Mouse (Mus musculus) CH12.LX (cell line): ENCODE measurements at regions not wholly inside any gene's neighbourhood (a gene's known extent, or its start where the extent isn't known, plus 50 kb on each side); places are given as distances from the start of the nearest gene placed in this dataset.

ENCODE experiments used
- DNase-seq: peaks from one replicate; pipeline ENCODE4 v3.0.0-alpha.2; 2013; ENCODE audit errors: extremely low read depth
- H3K27ac ChIP-seq: 2 replicates; pipeline ENCODE4 v1.5.1; 2012; ENCODE audit warnings: low read depth, mild to moderate bottlenecking, control low read depth, moderate library complexity; ENCODE audit not compliant: insufficient read depth
- H3K27me3 ChIP-seq: replicated peaks from 2 replicates; pipeline ENCODE3; 2012; ENCODE audit warnings: inconsistent platforms
- H3K36me3 ChIP-seq, 2 experiments: replicated peaks in 1 of 2; 2 replicates each; pipeline versions ENCODE3 to v1.6.1; 2012; ENCODE audit warnings: inconsistent platforms in 1 of 2, low read length in 1 of 2, mild to moderate bottlenecking in 1 of 2, mixed read lengths in 1 of 2, moderate library complexity in 1 of 2; ENCODE audit not compliant: control insufficient read depth in 1 of 2, insufficient read depth in 1 of 2
- H3K4me1 ChIP-seq, 2 experiments: 2 replicates each; pipeline ENCODE4 v1.6.1; 2012; ENCODE audit warnings: inconsistent platforms in 1 of 2, moderate library complexity in 1 of 2; ENCODE audit not compliant: insufficient read depth in 2 of 2, control insufficient read depth in 1 of 2
- H3K4me2 ChIP-seq: 2 replicates; pipeline ENCODE4 v1.6.1; 2012; ENCODE audit warnings: low read depth, mild to moderate bottlenecking, control low read depth; ENCODE audit not compliant: poor library complexity, insufficient read depth, severe bottlenecking
- H3K4me3 ChIP-seq, 3 experiments: fragments of 150-350 bp in 1 of 3; sonication (generic) in 1 of 3; replicated peaks in 1 of 3; 2 replicates each; pipeline versions ENCODE3 to v1.5.1; 2011 to 2012; ENCODE audit warnings: low read depth in 2 of 3, low read length in 2 of 3, mild to moderate bottlenecking in 2 of 3, moderate library complexity in 2 of 3, control low read depth in 1 of 3, improper control_type of control experiment in 1 of 3, inconsistent platforms in 1 of 3, mixed read lengths in 1 of 3; ENCODE audit not compliant: poor library complexity in 1 of 3
- H3K79me2 ChIP-seq: replicated peaks from 2 replicates; pipeline ENCODE4 v1.6.1; 2012; ENCODE audit warnings: mild to moderate bottlenecking, moderate library complexity; ENCODE audit not compliant: control insufficient read depth, poor library complexity, insufficient read depth, severe bottlenecking; ENCODE audit errors: extremely low read depth
- H3K9ac ChIP-seq: 2 replicates; pipeline ENCODE4 v1.6.1; 2012; ENCODE audit warnings: low read depth, mild to moderate bottlenecking, control low read depth, moderate library complexity; ENCODE audit not compliant: insufficient read depth
- H3K9me3 ChIP-seq: replicated peaks from 2 replicates; pipeline ENCODE3; 2012; ENCODE audit warnings: low read length, inconsistent platforms, mixed read lengths
- BHLHE40 ChIP-seq: IDR thresholded peaks from 2 replicates; pipeline ENCODE4 v1.6.1; 2011; ENCODE audit warnings: mild to moderate bottlenecking, low read depth, low read length, improper control_type of control experiment
- CHD1 ChIP-seq: IDR thresholded peaks from 2 replicates; pipeline ENCODE4 v1.6.1; 2012; ENCODE audit warnings: low read depth, low read length, improper control_type of control experiment, inconsistent platforms
- CHD2 ChIP-seq: IDR thresholded peaks from 2 replicates; pipeline ENCODE4 v1.6.1; 2011; ENCODE audit warnings: low read length, improper control_type of control experiment
- E2F4 ChIP-seq: IDR thresholded peaks from 2 replicates; pipeline ENCODE4 v1.6.1; 2011; ENCODE audit warnings: low read depth, low read length, improper control_type of control experiment; ENCODE audit not compliant: insufficient replicate concordance
- ELF1 ChIP-seq: IDR thresholded peaks from 2 replicates; pipeline ENCODE4 v1.6.1; 2014; ENCODE audit warnings: low read depth, mild to moderate bottlenecking, inconsistent platforms, low read length, improper control_type of control experiment
- GABPA ChIP-seq: IDR thresholded peaks from 2 replicates; pipeline ENCODE4 v1.6.1; 2012; ENCODE audit warnings: low read depth, low read length, improper control_type of control experiment, inconsistent platforms; ENCODE audit not compliant: insufficient replicate concordance
- HCFC1 ChIP-seq: IDR thresholded peaks from 2 replicates; pipeline ENCODE4 v1.6.1; 2012; ENCODE audit warnings: low read depth, mild to moderate bottlenecking, inconsistent platforms, low read length, improper control_type of control experiment
- JUN ChIP-seq: IDR thresholded peaks from 2 replicates; pipeline ENCODE4 v1.6.1; 2011; ENCODE audit warnings: low read depth, mild to moderate bottlenecking, low read length, improper control_type of control experiment, moderate library complexity; ENCODE audit not compliant: insufficient read depth
- KAT2A ChIP-seq: IDR thresholded peaks from 2 replicates; pipeline ENCODE4 v1.6.1; 2012; ENCODE audit warnings: low read length, improper control_type of control experiment, inconsistent platforms; ENCODE audit not compliant: insufficient replicate concordance
- MAFK ChIP-seq: IDR thresholded peaks from 2 replicates; pipeline ENCODE4 v1.6.1; 2011; ENCODE audit warnings: low read length, improper control_type of control experiment; ENCODE audit not compliant: insufficient replicate concordance
- MAZ ChIP-seq: IDR thresholded peaks from 2 replicates; pipeline ENCODE4 v1.6.1; 2012; ENCODE audit warnings: low read depth, mild to moderate bottlenecking, inconsistent platforms, low read length, improper control_type of control experiment, moderate library complexity
- MEF2A ChIP-seq: IDR thresholded peaks from 2 replicates; pipeline ENCODE4 v1.6.1; 2014; ENCODE audit warnings: low read depth, mild to moderate bottlenecking, inconsistent platforms, low read length, improper control_type of control experiment, borderline replicate concordance
- MYC ChIP-seq: IDR thresholded peaks from 2 replicates; pipeline ENCODE4 v1.6.1; 2011; ENCODE audit warnings: low read depth, mild to moderate bottlenecking, improper control_type of control experiment, low read length
- NRF1 ChIP-seq: IDR thresholded peaks from 2 replicates; pipeline ENCODE4 v1.6.1; 2014; ENCODE audit warnings: low read depth, mild to moderate bottlenecking, inconsistent platforms, low read length, improper control_type of control experiment, moderate library complexity
- POLR2A ChIP-seq: IDR thresholded peaks from 2 replicates; pipeline ENCODE4 v1.6.1; 2011; ENCODE audit warnings: low read depth, mild to moderate bottlenecking, improper control_type of control experiment, low read length
- POLR2AphosphoS2 ChIP-seq: IDR thresholded peaks from 2 replicates; pipeline ENCODE4 v1.6.1; 2011; ENCODE audit warnings: low read depth, low read length, improper control_type of control experiment
- SMC3 ChIP-seq: IDR thresholded peaks from 2 replicates; pipeline ENCODE4 v1.6.1; 2011; ENCODE audit warnings: low read depth, low read length, improper control_type of control experiment
- TBP ChIP-seq: conservative IDR thresholded peaks from 2 replicates; pipeline ENCODE4 v1.6.1; 2011; ENCODE audit warnings: low read depth, low read length, improper control_type of control experiment
- TCF12 ChIP-seq: IDR thresholded peaks from 2 replicates; pipeline ENCODE4 v1.6.1; 2014; ENCODE audit warnings: low read depth, mild to moderate bottlenecking, inconsistent platforms, low read length, improper control_type of control experiment
- USF1 ChIP-seq: IDR thresholded peaks from 2 replicates; pipeline ENCODE4 v1.6.1; 2014; ENCODE audit warnings: low read depth, mild to moderate bottlenecking, inconsistent platforms, low read length, improper control_type of control experiment
- ZC3H11A ChIP-seq: IDR thresholded peaks from 2 replicates; pipeline ENCODE4 v1.6.1; 2012; ENCODE audit warnings: low read depth, mild to moderate bottlenecking, inconsistent platforms, low read length, improper control_type of control experiment
- ZNF384 ChIP-seq: IDR thresholded peaks from 2 replicates; pipeline ENCODE4 v1.6.1; 2012; ENCODE audit warnings: low read depth, low read length, improper control_type of control experiment, inconsistent platforms
- dilution Hi-C: fragments of 300-500 bp; cut with MboI; formaldehyde crosslinking; loops from 2 replicates; pipeline ENCODE4 v1.14.3; 2020; ENCODE audit warnings: low sequenced_read_pairs; ENCODE audit not compliant: extremely low pct_unique_long_range_greater_than_20kb, extremely low pct_ligation_motif_present
- in situ Hi-C: fragments of 300-500 bp; cut with MboI; formaldehyde crosslinking; loops from 3 replicates; pipeline ENCODE4 v1.14.3; 2019; ENCODE audit warnings: low sequenced_read_pairs, low pct_ligation_motif_present, low pct_unique_long_range_greater_than_20kb, mixed read lengths

GRCm38 (mm10) chr1:168783851-168784250, 351.8 kb upstream of the Pbx1 start:
- Histone ChIP-seq H3K4me2 (no peak overlapping the region), H3K4me1 (no peaks in the 10 kb centered on the region), H3K9me3 (peaks cover 40% of the 10 kb centered on the region), H3K79me2 (no peaks in the 10 kb centered on the region), H3K27me3 (no peaks in the 10 kb centered on the region), H3K36me3 (no peaks in the 10 kb centered on the region), H3K4me3 (no peak overlapping the region)
- TF ChIP-seq NRF1: no peak
- TF ChIP-seq, all 38 proteins: peak for 0
- in situ Hi-C loops (no loop called here), dilution Hi-C loops (no loop called here)
- DNase-seq: no peak
- H3K27ac ChIP-seq: no peak overlapping the region
- H3K9ac ChIP-seq: no peak overlapping the region

DNA sequence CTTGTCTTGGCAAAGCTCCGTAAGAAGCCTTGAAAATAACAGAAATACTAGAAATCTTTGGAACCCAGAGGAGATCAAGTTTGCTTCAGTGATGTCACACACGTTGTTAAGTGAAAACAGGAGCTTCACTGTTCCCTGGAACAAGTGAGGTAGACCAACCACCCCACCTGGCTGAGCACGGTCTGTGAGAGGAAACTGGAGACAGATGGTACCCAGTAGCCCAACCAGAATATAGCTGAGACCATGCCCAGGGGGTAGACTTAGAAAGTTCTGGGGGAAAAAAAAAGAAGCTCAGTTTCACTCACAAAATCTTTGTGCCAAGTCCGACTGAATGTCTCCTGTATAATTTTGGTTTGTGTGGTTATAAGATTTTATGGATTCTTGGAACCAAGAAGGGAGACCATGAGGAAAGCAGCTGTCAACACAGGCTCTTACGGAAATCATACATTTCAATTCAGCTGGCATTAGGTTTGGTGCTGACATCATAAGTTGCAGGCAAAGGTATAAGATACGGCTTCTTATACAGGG, 332.4 kb upstream of the Pbx1 start:
- Histone ChIP-seq H3K36me3 (no peaks in the 10 kb centered on the region), H3K79me2 (no peaks in the 10 kb centered on the region), H3K4me1 (no peaks in the 10 kb centered on the region), H3K4me3 (no peak overlapping the region), H3K4me2 (no peak overlapping the region), H3K27ac (no peak overlapping the region), H3K9me3 (peaks cover 35% of the 10 kb centered on the region), H3K9ac (no peak overlapping the region), H3K27me3 (no peaks in the 10 kb centered on the region)
- in situ Hi-C loops (no loop called here), dilution Hi-C loops (no loop called here)
- DNase-seq: no peak
- TF ChIP-seq NRF1 (no peak), TBP (no peak), POLR2A (no peak), SMC3 (no peak), CHD1 (no peak), JUN (no peak), HCFC1 (no peak), MAZ (no peak), ZC3H11A (no peak), CHD2 (no peak)

GRCm38 (mm10) chr1:168761095-168761494, 329.0 kb upstream of the Pbx1 start:
- Histone ChIP-seq H3K27me3 (no peaks in the 10 kb centered on the region), H3K4me1 (no peaks in the 10 kb centered on the region), H3K79me2 (no peaks in the 10 kb centered on the region), H3K27ac (no peak overlapping the region), H3K4me2 (no peak overlapping the region), H3K9me3 (peaks cover 46% of the 10 kb centered on the region), H3K4me3 (no peak overlapping the region), H3K36me3 (no peaks in the 10 kb centered on the region), H3K9ac (no peak overlapping the region)
- TF ChIP-seq TBP (no peak), BHLHE40 (no peak), HCFC1 (no peak), CHD2 (no peak), ELF1 (no peak), KAT2A (no peak), E2F4 (no peak), ZNF384 (no peak), MAZ (no peak), MYC (no peak), TCF12 (no peak), POLR2AphosphoS2 (no peak), MAFK (no peak), MEF2A (no peak), USF1 (no peak), GABPA (no peak), CHD1 (no peak)
- dilution Hi-C loops: no loop called here
- in situ Hi-C loops: no loop called here
- DNase-seq: no peak
